Mouse (Mus musculus): ENCODE measurements around the gene Ctdsp1.
A peak's percentile ranks its signal among the peaks of the same experiment; 100 is the strongest.

Gene Ctdsp1

GRCm38 (mm10) chr1:74390924-74391748 lies at the start of gene Ctdsp1:
Ctdsp1 (plus strand) TSS chr1:74391509.
- peak; percentile 96 for DNase-seq (ENCODE audit: low read depth)

DNA sequence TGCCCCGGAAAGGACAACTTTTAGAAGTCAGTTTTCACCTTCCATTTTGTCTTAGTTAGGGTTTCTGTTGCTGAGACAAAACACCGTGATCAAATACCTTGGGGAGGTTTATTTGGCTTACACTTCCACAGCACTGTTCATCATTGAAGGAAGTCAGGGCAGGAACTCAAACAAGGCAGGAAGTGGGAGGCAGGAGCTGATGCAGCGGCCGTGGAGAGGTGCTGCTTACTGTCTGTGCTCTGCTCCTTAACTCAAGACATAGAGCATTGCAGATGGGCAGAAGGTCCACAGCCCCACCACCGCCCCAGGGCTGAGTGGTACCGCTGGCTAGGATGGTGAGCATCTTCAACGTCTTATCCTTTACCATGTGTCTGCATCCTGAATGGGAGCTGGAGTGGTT lies 49.4 kb upstream of the Ctdsp1 start:
- DNase-seq (ENCODE audit: low read depth): no peak

DNA sequence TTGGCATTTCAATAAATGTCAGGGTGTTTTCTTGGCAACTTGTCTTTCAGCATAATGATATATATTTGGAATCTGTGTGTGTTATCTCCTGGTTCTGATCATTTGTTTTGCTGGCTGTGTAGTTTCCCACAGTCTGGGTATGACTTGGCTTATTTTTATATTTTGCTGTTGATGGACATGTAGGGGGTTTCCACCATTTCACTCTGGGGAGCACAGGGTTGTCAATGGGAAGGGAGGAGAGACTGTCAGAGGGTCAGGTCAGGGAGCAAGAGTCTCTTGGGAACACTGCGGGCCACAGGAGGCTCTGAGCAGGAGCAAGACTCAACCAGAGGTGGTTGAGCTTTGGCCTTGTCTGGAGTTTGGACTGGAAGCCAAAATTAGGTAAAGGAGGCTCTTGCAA lies 49.0 kb upstream of the Ctdsp1 start:
- DNase-seq (ENCODE audit: low read depth): no peak

DNA sequence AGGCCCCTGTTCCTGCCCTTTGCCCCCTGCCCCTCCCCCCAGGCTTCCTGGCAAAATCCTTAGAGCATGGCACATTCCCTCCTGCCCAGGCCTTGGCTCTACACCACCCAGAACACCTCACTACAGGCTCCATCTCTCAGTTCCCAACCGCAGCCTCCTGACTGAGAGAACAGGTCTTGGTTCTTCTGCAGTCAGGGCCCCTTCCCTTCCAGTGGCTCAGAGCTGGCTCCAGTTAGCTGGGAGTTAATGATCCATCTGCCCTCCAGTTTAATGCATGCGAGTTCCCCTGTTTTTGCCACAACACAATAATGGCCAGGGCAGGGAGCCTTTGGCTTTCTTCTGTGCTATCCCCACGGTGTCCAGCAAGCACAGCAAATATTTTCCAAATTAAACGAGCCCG lies 48.1 kb upstream of the Ctdsp1 start:
- no peak for DNase-seq (ENCODE audit: low read depth)

GRCm38 (mm10) chr1:74344163-74344916 lies 47.0 kb upstream of the Ctdsp1 start:
- DNase-seq (ENCODE audit: low read depth): no peak

DNA sequence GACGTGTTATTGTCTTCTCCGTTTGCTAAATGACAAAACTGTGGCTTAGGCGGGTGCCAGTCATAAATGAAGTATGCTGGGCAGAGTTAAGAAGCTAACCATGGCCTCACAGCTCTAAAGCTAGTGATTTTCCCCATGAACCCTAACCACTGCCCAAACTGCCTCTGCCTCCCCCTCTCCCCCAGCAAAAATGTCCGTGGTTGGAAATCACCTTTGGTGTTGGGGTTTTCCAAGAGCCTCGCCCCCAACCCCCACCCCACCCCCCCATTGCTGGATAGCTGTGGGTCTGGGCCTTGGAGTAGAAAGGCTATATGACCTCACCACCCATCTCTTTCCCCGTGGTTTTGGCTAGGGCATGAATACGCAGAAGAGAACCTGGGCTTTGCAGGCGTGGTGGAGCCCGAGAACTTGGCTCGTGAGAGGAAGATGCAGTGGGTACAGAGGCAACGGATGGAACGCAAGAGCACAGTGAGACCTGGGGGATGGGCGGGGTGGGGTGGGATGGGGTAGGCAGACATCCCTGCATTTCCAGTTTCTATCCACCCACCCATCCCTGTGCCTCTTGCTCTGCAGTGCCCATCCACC lies 40.0 kb upstream of the Ctdsp1 start:
- DNase-seq (ENCODE audit: low read depth): no peak

GRCm38 (mm10) chr1:74352532-74353096 lies 38.7 kb upstream of the Ctdsp1 start:
- no peak for DNase-seq (ENCODE audit: low read depth)

GRCm38 (mm10) chr1:74353453-74354229 lies 37.7 kb upstream of the Ctdsp1 start:
- DNase-seq (ENCODE audit: low read depth): no peak

DNA sequence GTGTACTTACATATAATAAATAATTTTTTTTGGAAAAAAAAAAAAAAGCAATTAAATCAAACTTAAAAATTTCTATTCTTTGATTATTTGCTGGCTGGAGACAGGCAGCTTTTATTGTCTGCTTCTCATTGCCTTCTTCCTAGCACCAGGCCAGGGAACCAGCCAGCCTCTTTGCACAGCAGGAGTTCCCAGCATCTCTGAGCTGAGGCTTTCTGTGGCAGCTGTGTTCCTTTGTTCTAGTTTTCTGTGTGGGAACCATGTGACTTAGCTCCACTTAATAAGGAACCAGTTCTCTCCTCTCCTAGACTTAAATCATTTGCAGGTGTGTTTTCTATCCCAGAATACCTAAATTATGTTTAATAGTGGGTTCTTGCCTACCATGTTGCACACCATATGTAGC lies 33.8 kb upstream of the Ctdsp1 start:
- DNase-seq (ENCODE audit: low read depth): no peak

- no peak for DNase-seq (ENCODE audit: low read depth)
Observed at GRCm38 (mm10) chr1:74359952-74360517, 31.3 kb upstream of the Ctdsp1 start.

GRCm38 (mm10) chr1:74361812-74362211 lies 29.5 kb upstream of the Ctdsp1 start, which contains the start of gene Catip:
Catip (plus strand) TSS chr1:74362108.
- DNase-seq (ENCODE audit: low read depth): peak; percentile 89

DNA sequence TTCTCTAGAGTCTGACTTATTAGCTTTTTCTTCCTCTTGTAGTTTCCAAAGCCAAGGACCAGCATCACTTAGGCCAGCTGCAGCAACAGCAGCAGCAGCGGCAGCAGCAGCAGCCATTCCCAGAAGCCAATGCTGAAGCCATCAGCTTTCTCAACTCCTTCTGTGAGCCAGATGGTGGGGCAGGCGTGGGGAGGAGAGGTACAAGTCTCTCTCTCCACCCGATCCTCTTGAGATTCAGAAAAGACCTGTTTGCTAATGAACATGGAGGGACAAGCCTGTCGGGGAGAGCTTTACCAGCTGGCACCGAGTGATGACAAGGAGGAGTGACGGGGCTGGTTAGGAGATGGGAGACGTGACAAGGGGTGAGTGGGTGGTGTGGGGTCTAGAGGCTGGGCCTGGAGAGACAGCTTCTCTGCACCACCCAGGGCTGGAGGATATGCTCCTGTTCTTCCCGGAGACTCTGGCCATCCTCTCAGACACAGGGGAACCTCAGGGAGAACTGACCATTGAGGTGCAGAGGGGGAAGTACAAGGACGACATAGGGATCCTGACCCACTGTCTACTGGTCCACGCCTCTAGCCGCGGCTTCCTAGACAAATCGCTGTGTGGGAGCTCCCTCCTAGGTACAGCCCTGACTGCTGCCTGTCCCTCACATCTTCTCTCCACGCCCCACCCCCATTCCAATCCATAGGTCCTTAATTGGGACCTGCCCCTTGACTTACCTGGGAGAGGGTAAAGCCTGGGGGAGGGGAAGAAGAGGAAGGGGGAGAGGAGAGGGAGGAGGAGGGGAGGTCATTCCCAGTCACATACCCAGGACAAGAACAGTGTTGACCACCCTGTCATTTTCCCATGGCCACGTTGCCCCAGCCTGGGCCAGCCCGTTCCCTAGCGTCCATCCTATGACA lies 28.7 kb upstream of the Ctdsp1 start:
- DNase-seq (ENCODE audit: low read depth): no peak

DNA sequence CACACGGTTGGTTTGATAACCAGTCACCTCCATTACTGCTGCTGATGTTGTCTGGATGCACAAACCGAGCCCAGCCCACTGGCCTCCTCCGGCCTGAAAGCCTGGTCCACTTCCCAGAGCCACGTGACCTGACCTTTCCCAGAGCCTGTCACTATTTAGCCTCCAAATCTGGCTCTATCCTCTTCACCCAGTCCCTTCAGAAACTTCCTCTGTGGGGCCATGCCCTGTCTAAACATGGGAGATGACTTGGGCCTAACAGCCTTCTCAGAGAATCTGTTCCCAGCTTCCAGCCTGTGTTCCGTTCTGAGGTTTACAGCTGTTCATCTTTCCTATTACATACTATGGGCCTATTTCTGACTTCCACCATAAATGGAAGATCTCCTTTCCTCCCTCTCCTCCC lies 27.9 kb upstream of the Ctdsp1 start:
- no peak for DNase-seq (ENCODE audit: low read depth)

DNA sequence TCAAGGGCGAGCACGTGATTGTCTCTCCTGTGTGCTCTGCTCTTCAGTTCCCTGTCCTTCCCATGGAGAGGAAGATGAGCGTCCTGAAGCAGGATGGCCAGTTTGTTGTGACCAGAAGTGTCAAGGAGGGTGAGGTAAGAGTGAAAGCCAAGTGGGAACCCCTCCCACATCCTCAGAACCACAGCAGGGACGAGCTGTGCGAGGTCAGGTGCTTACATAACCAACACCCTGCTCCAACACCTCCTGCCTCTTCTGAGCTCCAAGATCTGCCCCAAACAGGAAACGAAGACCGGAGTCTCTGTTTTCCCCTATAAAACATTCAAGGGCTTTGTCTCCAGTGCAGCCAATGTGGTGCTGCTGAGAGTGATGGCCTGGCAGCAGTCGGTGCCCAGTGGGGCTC lies 27.0 kb upstream of the Ctdsp1 start:
- DNase-seq (ENCODE audit: low read depth): peak; percentile 39

DNA sequence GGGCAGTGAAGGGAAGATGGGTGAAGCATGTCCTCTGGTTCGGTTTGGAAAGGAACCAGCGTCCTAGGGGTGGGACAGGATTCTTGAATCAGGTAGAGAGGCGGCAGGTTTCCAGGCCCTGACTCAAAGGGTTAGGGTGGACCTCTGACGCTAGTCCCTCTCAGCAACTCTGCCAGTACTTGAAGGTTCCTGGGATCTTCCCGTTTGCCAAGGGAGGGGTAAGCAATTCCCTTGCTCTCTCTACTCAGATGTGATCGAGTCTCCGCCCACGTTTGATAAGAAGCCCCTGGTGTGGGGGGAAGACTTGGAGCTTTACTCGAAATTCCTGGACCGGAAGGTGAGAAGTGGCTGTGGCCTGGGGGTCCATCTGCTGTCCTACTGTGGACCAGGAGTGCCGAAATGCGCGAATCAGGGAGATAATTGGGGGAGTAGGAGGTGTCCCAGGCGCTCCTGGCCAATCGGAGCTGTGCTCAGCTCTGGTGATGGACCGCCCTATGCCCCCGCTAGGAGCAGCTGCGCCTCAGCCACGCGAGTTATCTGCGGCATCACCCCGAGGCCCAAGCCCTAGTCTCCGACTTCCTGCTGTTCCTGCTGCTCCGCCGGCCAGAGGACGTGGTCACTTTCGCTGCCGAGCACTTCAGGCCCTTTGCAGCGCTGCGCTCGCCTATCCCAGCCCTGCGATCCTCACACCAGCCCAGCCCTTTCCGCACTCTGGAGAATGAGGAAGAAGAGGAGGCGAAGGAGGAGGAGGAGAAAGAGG lies 23.2 kb upstream of the Ctdsp1 start:
- no peak for DNase-seq (ENCODE audit: low read depth)

- no peak for DNase-seq (ENCODE audit: low read depth)
Observed at GRCm38 (mm10) chr1:74370040-74370439, 21.3 kb upstream of the Ctdsp1 start.

DNA sequence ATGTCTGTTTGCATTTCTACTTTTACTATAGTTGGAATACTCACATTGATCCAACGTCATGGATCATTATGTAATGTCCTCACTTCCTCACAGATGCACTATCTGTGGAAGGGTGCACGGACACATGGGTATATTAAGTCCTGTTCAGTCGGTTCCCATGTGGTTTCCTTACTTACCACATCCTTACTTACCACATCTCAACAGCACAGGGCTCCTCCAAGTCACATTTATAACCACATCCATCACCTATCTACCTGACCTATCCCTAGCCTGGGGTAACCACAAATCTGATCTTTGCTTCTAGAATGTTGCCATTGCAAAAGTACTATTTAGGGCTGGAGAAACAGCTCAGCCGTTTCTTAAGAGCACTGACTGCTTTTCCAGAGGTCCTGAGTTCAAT lies 17.9 kb upstream of the Ctdsp1 start:
- peak; percentile 93 for DNase-seq (ENCODE audit: low read depth)

GRCm38 (mm10) chr1:74374980-74375379 lies 16.3 kb upstream of the Ctdsp1 start, which contains the start of gene Slc11a1:
Slc11a1 (plus strand) TSS chr1:74375195.
- peak; percentile 77 for DNase-seq (ENCODE audit: low read depth)

GRCm38 (mm10) chr1:74375561-74375960 lies 15.7 kb upstream of the Ctdsp1 start:
- DNase-seq (ENCODE audit: low read depth): no peak

- DNase-seq (ENCODE audit: low read depth): no peak
Observed at GRCm38 (mm10) chr1:74376396-74376795, 14.9 kb upstream of the Ctdsp1 start.

All from 416B (cell line).